Mouse (Mus musculus): ENCODE measurements around the gene Zfp266.

Zfp266 gene

GRCm38 (mm10) chr9:20492527-20493233 is 28.5 kb downstream of the Zfp266 start, which contains the start of gene Zfp426:
Zfp426 (minus strand) TSS chr9:20492746.
- peak; percentile 95 for DNase-seq (ENCODE audit: low spot score)

- no peak for DNase-seq (ENCODE audit: low spot score)
Measured at GRCm38 (mm10) chr9:20491858-20492526, 29.2 kb downstream of the Zfp266 start.

DNA sequence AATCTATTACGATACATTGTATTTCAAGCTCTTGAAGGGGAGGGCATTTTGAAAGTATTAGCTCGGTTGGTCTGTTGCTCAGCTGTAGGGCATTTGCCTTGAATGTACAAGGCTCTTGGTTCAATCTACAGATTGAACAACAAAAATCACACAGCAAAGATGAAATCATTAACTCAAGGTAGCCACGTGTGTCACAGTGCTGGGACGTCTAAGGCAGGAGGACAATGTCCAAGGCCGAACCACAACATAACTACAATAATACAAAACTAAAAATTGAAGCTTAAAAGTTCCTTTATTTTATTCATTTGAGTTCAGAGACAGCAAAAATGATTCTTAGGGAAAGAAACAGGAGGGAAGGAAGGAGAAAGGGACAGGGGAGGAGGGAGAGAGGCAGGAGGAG is 31.7 kb downstream of the Zfp266 start:
- no peak for DNase-seq (ENCODE audit: low spot score)

- no peak for DNase-seq (ENCODE audit: low spot score)
Measured at GRCm38 (mm10) chr9:20479396-20479795, 41.8 kb downstream of the Zfp266 start.

DNA sequence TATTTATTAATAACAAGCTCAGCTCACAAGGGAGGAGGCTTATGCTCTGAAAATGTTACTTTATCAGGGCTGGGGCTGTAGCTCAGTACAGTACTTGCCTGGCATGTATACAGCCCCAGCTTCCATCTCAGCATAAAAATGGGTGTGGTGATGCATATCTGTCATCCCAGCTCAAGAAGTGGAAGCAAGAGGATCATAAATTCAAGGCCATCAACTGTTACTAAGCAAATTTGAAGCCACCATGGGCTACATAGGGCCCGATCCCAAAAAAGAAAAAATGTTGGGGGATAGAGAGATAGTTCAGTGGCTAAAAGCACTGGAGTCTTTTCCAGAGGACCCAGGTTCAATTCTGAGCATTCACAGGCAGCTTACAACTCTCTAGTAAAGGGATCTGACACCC is 44.6 kb downstream of the Zfp266 start:
- no peak for DNase-seq (ENCODE audit: low spot score)

DNA sequence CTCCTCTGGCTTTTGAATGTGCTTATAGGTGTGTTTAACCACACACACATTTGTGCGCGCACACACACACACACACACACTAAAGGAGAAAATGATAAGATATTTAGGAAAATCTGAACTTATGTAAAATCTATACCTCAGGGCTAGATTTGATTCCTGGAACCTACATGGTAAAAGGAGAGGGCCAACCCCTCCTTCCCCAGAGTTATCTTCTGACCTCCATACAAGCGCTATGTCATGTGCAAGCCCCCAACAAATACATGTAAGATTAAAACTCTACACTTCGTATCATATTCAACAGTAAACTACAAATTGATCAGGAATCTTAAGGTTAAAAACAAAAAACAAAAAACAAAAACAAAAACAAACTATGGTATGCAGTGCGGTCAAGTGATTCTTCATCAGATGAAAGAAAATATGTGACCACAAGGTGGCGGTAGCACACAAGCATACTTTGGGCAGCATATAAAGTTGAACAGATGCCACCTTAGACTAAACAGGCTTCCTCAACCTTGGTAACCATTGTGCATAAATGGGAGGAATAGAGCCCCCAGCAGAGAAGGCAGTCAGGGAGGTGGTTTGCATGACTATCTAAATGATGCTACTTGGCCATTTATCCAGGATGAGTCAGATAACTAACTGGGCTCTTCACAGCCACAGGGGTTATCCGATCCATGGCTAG is 54.3 kb downstream of the Zfp266 start:
- DNase-seq (ENCODE audit: low spot score): peak; percentile 89

DNA sequence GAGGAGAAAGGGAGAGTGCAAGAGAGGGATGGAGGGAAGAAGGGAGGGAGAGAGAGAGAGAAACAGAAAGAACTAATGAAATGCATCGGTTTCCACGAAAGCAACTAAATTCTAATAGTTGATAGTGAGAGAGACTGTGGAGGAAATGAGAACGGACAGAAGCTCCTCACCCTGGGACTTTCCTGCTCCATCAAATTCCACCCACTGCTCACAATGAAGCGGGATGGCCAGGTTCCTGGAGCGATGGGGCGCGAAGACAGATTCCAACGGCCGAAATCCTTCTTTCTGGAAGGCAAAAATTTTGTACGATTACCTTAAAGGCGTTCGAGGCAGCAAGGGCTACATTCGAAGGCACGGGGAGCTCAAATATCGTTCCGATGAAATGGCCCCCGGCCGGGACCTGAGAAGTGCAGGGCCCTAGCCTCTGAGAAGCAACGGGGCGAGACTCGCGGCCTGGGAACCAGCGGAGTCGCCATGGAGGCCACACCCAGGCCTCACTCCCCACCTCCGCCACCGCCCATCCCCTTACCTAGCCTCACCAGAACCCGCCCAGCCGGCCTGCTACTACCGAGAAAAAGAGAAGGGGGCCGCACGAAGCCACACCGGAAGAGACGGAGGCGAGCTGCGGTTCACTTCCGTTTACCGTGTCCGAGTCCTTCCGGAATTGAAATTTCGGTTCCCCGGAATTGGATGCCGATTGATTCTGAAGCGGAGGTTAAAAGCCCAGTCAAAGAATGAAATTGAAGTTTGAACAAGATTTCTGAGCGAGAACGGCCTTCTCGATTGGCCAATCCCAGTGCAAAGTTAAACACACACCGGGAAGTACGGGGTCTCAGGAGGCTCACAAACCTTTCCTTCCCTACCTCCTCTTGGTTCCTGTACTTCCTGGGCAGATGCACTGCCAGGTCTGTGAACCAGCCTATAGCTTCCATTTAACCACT is 61.6 kb downstream of the Zfp266 start, which contains the start of gene Zfp26:
Gene Zfp26, minus strand, starts transcription at position 786 of the 941 bp plus-strand sequence.
- peak; percentile 80 for DNase-seq (ENCODE audit: low spot score)

GRCm38 (mm10) chr9:20453647-20454046 is 67.6 kb downstream of the Zfp266 start:
- DNase-seq (ENCODE audit: low spot score): no peak

GRCm38 (mm10) chr9:20451493-20451892 is 69.7 kb downstream of the Zfp266 start:
- DNase-seq (ENCODE audit: low spot score): no peak
